Mouse (Mus musculus) embryonic facial prominence, embryonic 12.5 days (tissue): Measurements from ENCODE around the gene Ldhc. TPM values are rescaled to one million over a fixed set of nuclear protein-coding genes. Genes with fewer than 3 reads are reported as not detected.

ENCODE experiments used
- ATAC-seq: fragments of 200-750 bp; cut with Nextera tagmentation; 2 replicates; pipeline ENCODE4 v1.8.0; 2017; ENCODE audit not compliant: insufficient number of reproducible peaks, insufficient read depth, low FRiP score, low TSS enrichment
- H3K27ac ChIP-seq: fragments of 300-500 bp; sonication (generic); 2 replicates; pipeline ENCODE4 v1.5.1; 2016; ENCODE audit warnings: mild to moderate bottlenecking
- H3K27me3 ChIP-seq: fragments of 300-500 bp; sonication (generic); 2 replicates; pipeline ENCODE4 v1.6.1; 2016; ENCODE audit warnings: mild to moderate bottlenecking, moderate library complexity
- H3K36me3 ChIP-seq: fragments of 300-500 bp; sonication (generic); 2 replicates; pipeline ENCODE4 v1.6.1; 2016; ENCODE audit warnings: mild to moderate bottlenecking
- H3K4me1 ChIP-seq: fragments of 300-500 bp; sonication (generic); 2 replicates; pipeline ENCODE4 v1.6.1; 2016
- H3K4me2 ChIP-seq: fragments of 300-500 bp; sonication (generic); replicated peaks from 2 replicates; pipeline ENCODE4 v1.6.1; 2016; ENCODE audit warnings: mild to moderate bottlenecking, moderate library complexity
- H3K4me3 ChIP-seq: fragments of 300-500 bp; sonication (generic); 2 replicates; pipeline ENCODE4 v1.5.1; 2016; ENCODE audit warnings: mild to moderate bottlenecking
- H3K9ac ChIP-seq: fragments of 300-500 bp; sonication (generic); 2 replicates; pipeline ENCODE4 v1.6.1; 2016; ENCODE audit warnings: mild to moderate bottlenecking, moderate library complexity
- H3K9me3 ChIP-seq: fragments of 300-500 bp; sonication (generic); 2 replicates; pipeline ENCODE4 v1.6.1; 2016; ENCODE audit warnings: mild to moderate bottlenecking, moderate library complexity
- WGBS: fragments of 180-500 bp; shearing (Covaris S2); methylation state at CpG from one replicate; pipeline ENCODE4 v1.1.7; 2016; 5-methylcytosine and 5-hydroxymethylcytosine counted together
- polyA plus RNA-seq: library from polyadenylated mRNA; unstranded; fragments of >200 nt; fragmentation: Nextera tagmentation; extraction: Ambion mirVana; gene quantifications from 2 replicates; pipeline ENCODE4 v1.2.1, GENCODE M21; 2016

Ldhc gene
- polyA plus RNA-seq, 1 experiment from 2014 or later = not detected

DNA sequence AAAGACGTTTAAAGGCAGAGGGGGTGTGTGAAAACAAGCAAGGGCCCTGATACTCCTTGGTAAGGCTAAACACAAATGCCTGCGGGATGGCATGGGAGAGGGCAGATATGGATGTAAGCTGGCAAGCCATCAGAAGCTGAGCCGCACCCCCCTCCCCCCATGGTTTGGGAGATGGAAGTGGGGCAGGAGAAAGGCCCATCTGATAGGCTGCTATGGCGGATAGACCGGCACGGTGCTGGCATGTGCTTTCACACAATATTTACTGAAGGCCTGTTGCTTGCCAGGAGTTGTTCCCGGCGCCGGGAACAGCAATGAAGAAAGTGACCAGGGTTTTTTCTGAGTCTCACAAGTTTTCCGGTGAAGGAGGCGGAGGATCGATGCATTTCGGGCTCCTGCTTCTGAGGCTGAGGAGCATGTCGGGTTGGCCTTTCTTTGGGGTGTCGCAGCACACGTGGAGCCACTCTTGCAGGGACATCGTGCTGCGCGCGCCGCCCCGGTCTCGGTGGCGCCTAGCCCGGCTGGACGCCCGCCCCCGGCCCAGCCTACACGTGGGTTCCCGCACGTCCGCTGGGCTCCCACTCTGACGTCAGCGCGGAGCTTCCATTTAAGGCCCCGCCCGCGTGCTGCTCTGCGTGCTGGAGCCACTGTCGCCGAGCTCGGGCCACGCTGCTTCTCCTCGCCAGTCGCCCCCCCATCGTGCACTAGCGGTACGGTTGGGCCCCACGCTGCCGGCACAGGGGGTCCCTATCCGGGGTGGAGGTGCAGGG is 15.6 kb upstream of the Ldhc start:
- Histone ChIP-seq H3K4me2 (peak overlapping the region; percentile 86), H3K9me3 (no peaks in the 10 kb centered on the region), H3K27ac (peak overlapping the region; percentile 96), H3K9ac (peak overlapping the region; percentile 85), H3K36me3 (peaks cover 23% of the 10 kb centered on the region), H3K27me3 (0 out of 2 replicates have a peak, but pooled peaks cover 6% of the 10 kb centered on the region), H3K4me3 (peak overlapping the region; percentile 83), H3K4me1 (peaks cover 12% of the 10 kb centered on the region)
- under 1% methylated on average over 51 of the region's 51 CpGs for WGBS
- peak; percentile 85 for ATAC-seq

GRCm38 (mm10) chr7:46845978-46846485 is 15.0 kb upstream of the Ldhc start:
- Histone ChIP-seq H3K4me3 (peak overlapping the region; percentile 83), H3K4me2 (peak overlapping the region; percentile 86), H3K9ac (peak overlapping the region; percentile 85), H3K4me1 (peaks cover 12% of the 10 kb centered on the region), H3K27ac (peak overlapping the region; percentile 96), H3K36me3 (peaks cover 29% of the 10 kb centered on the region), H3K27me3 (0 out of 2 replicates have a peak, but pooled peaks cover 4% of the 10 kb centered on the region), H3K9me3 (no peaks in the 10 kb centered on the region)
- under 1% methylated on average over 36 of the region's 36 CpGs for WGBS
- ATAC-seq = peak; percentile 64

DNA sequence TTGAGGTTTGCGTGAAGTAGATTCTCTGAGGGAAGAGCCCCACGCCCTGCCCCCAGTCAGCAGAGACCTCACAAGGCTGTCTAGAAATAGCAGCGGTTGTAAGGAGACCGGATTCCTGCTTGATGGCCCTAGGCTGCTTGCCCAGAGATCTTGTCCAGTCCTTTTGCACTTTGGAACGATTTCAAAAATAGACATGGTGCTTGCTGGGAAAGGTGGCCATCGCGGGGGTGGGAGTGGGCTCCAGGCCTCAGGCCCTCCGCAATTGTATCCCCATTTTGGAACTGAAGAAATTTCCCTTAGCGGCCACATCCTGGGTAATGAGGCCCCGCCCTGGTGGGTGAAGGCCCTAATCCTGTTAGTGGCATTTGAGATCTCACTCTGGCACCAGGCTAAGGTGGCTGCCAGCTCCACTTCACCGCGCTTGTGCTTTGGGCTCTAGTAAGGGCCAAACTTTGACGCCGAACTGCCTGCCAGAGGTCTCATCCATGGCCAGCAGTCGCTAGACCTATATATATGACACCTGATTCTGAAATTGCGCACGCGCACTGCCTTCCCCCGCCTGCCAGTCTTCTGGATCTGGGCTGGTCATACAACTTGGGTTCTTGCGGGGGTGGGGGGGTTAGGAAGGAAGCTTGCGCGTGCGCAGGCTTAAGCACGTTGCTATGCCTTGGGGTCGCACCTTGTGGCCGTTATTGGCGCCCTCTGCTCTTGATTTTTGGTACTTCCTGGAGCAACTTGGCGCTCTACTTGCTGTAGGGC is 14.3 kb upstream of the Ldhc start:
- H3K36me3 ChIP-seq = peaks cover 35% of the 10 kb centered on the region
- 1% methylated on average over 28 of the region's 28 CpGs for WGBS
- peak overlapping the region; percentile 83 for H3K4me3 ChIP-seq
- ATAC-seq = peak; percentile 12; the same call in 1 of the 2 replicates
- peak overlapping the region; percentile 96 for H3K27ac ChIP-seq
- no peaks in the 10 kb centered on the region for H3K9me3 ChIP-seq
- H3K27me3 ChIP-seq = no peaks in the 10 kb centered on the region
- H3K4me2 ChIP-seq = peak overlapping the region; percentile 86
- H3K4me1 ChIP-seq = peaks cover 12% of the 10 kb centered on the region
- H3K9ac ChIP-seq = peak overlapping the region; percentile 85

- H3K36me3 ChIP-seq = peaks cover 62% of the 10 kb centered on the region
- WGBS = 74% methylated on average over 5 of the region's 5 CpGs
Observed at GRCm38 (mm10) chr7:46849287-46849686, 11.7 kb upstream of the Ldhc start.

DNA sequence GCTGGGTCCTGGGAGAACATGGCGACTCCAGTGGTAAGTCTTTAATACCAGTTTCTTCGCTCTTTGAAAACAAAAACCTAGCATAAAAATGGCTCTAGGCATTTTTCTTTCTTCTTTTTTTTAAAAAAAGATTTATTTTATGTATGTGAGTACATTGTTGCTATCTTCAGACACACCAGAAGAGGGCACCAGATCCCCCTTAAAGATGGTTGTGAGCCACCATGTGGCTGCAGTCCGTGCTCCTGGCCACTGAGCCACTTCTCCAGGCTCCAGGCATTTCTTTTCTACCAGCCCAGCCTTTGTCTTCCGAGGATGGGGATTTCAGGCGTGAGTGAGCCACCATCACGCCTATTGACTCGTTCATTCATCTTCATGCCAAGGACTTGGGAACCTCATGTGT is 10.0 kb upstream of the Ldhc start:
- no peak for ATAC-seq
- WGBS = 90% methylated on average over 7 of the region's 7 CpGs
- H3K27me3 ChIP-seq = no peaks in the 10 kb centered on the region
- H3K4me1 ChIP-seq = peaks cover 6% of the 10 kb centered on the region; the same call in 1 of the 2 replicates
- no peak overlapping the region for H3K4me3 ChIP-seq
- no peak overlapping the region for H3K9ac ChIP-seq
- H3K36me3 ChIP-seq = peaks cover 79% of the 10 kb centered on the region
- no peak overlapping the region for H3K4me2 ChIP-seq
- no peak overlapping the region for H3K27ac ChIP-seq
- H3K9me3 ChIP-seq = no peaks in the 10 kb centered on the region

More at GRCm38 (mm10) chr7:46849287-46849686, 11.7 kb upstream of the Ldhc start:
- Histone ChIP-seq H3K4me1 (peaks cover 12% of the 10 kb centered on the region), H3K27me3 (no peaks in the 10 kb centered on the region), H3K9me3 (no peaks in the 10 kb centered on the region), H3K27ac (no peak overlapping the region), H3K4me2 (no peak overlapping the region), H3K4me3 (no peak overlapping the region), H3K9ac (no peak overlapping the region)
- ATAC-seq = no peak

- WGBS = 80% methylated on average over 1 of the region's 1 CpGs
- Histone ChIP-seq H3K9me3 (no peaks in the 10 kb centered on the region), H3K36me3 (peaks cover 84% of the 10 kb centered on the region), H3K4me1 (no peaks in the 10 kb centered on the region), H3K4me3 (no peak overlapping the region), H3K4me2 (no peak overlapping the region), H3K27me3 (no peaks in the 10 kb centered on the region), H3K27ac (no peak overlapping the region), H3K9ac (no peak overlapping the region)
- ATAC-seq = no peak
Observed at GRCm38 (mm10) chr7:46852666-46853065, 8.3 kb upstream of the Ldhc start.

DNA sequence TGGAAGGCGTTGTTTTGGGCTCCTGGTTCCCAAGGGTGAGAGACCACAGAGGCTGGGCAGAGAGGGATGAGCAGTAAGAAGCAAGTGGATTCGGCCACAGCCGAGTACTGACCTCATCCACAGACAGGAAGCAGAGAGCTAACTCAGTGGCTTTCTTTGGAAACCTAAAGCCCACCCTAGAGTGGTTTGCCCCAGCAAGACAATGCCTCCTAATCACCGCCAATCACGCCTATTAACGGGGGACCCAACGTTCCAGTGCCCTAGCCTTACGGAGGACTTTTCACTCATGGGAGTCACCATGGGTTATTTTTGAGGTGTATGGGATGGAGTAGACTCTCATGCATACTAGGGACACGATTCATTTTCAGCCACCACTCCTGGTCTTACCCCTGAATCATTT is 7.6 kb upstream of the Ldhc start:
- Histone ChIP-seq H3K27ac (no peak overlapping the region), H3K36me3 (peaks cover 81% of the 10 kb centered on the region), H3K4me3 (no peak overlapping the region), H3K9me3 (no peaks in the 10 kb centered on the region), H3K4me1 (no peaks in the 10 kb centered on the region), H3K27me3 (no peaks in the 10 kb centered on the region), H3K4me2 (no peak overlapping the region), H3K9ac (no peak overlapping the region)
- 88% methylated on average over 9 of the region's 9 CpGs for WGBS
- no peak for ATAC-seq

DNA sequence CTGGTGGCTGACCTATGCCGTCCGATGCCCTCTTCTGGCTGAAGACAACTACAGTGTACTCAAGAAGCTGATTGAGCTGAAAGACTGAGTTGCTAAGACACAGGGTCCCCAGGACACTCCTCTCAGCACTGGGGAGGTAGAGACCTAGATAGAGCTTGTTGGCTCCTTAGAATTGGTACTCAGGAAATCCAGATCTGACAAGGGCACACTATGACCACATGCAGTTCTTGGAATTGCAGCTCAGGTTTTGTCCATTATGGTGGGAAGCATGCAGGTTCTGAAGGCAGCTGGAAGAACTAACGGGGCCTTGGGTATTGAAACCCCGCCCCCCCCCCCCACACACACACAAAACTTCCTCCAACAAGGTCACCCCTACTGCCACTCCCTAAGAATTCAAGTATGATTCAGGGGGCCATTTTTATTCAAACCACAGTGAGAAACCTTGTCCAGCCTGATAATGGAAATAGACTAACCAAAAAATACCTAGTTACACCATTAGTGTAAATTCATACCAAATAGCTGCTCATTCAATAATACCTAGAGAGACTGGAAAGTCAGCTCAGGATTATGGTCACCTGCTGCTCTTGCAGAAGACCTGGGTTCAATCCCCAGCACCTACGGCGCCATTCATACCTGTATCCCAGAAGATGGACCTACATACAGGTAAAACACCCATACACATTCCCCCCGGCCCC is 5.0 kb upstream of the Ldhc start:
- no peak for ATAC-seq

DNA sequence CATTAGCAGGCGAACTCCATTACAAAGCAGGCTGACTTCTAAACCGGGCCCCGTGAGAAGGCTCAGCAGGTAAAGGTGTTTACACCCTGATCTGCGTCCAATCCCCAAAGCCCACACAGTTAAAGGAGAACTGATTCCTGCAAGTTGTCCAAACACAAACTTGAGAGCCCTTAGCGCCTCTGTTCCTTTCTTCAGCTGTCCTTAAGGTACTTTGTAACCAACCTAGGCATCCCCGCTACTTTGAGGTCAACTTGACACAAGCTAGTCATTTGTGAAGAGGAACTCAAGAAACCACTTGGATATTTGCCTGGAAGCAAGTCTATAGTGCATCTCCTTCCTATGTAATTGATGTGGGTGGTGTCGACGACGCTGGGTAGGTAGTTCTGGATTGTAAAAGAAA is 3.6 kb upstream of the Ldhc start:
- Histone ChIP-seq H3K9ac (no peak overlapping the region), H3K9me3 (no peaks in the 10 kb centered on the region), H3K4me3 (no peak overlapping the region), H3K4me2 (no peak overlapping the region), H3K4me1 (no peaks in the 10 kb centered on the region), H3K36me3 (peaks cover 41% of the 10 kb centered on the region), H3K27ac (no peak overlapping the region), H3K27me3 (no peaks in the 10 kb centered on the region)
- 70% methylated on average over 9 of the region's 9 CpGs for WGBS
- no peak for ATAC-seq

More for the DNA sequence above, 5.0 kb upstream of the Ldhc start:
- H3K36me3 ChIP-seq = peaks cover 55% of the 10 kb centered on the region
- H3K4me2 ChIP-seq = no peak overlapping the region
- no peaks in the 10 kb centered on the region for H3K4me1 ChIP-seq
- no peak overlapping the region for H3K4me3 ChIP-seq
- H3K27me3 ChIP-seq = no peaks in the 10 kb centered on the region
- 66% methylated on average over 7 of the region's 7 CpGs for WGBS
- H3K9ac ChIP-seq = no peak overlapping the region
- H3K27ac ChIP-seq = no peak overlapping the region
- no peaks in the 10 kb centered on the region for H3K9me3 ChIP-seq

GRCm38 (mm10) chr7:46859031-46859430 is 2.0 kb upstream of the Ldhc start:
- Histone ChIP-seq H3K9ac (no peak overlapping the region), H3K4me1 (no peaks in the 10 kb centered on the region), H3K27ac (no peak overlapping the region), H3K4me3 (no peak overlapping the region), H3K9me3 (no peaks in the 10 kb centered on the region), H3K36me3 (peaks cover 25% of the 10 kb centered on the region), H3K4me2 (no peak overlapping the region), H3K27me3 (no peaks in the 10 kb centered on the region)
- WGBS = 60% methylated on average over 6 of the region's 6 CpGs
- no peak for ATAC-seq

DNA sequence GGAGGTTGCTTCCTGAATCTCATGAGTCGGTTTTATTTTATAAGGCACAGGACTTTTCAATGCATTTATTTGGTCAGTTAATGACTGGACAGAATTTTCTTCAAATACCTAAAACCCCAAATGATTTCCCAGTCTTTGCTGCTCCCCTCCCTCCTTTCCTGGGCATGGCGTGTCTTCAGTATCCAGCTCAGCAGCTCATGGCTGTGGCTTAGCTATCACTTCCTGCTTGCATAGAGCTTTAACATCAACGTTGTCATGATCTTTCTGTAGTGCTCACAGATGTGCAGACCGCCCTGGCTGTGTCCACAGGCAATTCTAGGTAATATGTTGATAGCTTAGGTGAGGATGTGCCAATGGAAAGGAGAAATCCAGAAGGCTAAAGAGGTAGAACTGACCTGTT is 11.0 kb downstream of the Ldhc start:
- Histone ChIP-seq H3K4me2 (no peak overlapping the region), H3K4me1 (no peaks in the 10 kb centered on the region), H3K36me3 (no peaks in the 10 kb centered on the region), H3K27ac (no peak overlapping the region), H3K9ac (no peak overlapping the region), H3K4me3 (no peak overlapping the region), H3K27me3 (no peaks in the 10 kb centered on the region), H3K9me3 (no peaks in the 10 kb centered on the region)
- 73% methylated on average over 4 of the region's 4 CpGs for WGBS
- no peak for ATAC-seq
